Mouse (Mus musculus) T-helper 1 cell (primary cell): Measurements from ENCODE around the gene Gm38394.

Experiments used
- in situ Hi-C: fragments of 300-600 bp; cut with MboI, MseI; formaldehyde crosslinking; loops from one replicate; pipeline ENCODE4 v1.15.1; 2025; ENCODE audit warnings: high pct_unique_total_duplicates

The Gm38394 gene

GRCm38 (mm10) chr1:133596298-133597007, 64.7 kb downstream of the Gm38394 start:
- in situ Hi-C loops: no loop called here

GRCm38 (mm10) chr1:133585995-133586537, 75.1 kb downstream of the Gm38394 start:
- in situ Hi-C loops: no loop called here

GRCm38 (mm10) chr1:133571293-133571692, 89.8 kb downstream of the Gm38394 start:
- in situ Hi-C loops: loop anchor here (10.0 kb wide), 1 partner anchor 1654 kb away; no protein-coding TSS in a partner anchor
